Mouse (Mus musculus): ENCODE results near the gene Lrch4. TPM values are rescaled to one million over a fixed set of nuclear protein-coding genes. Genes with fewer than 3 reads are reported as not detected.

Gene Lrch4
- total RNA-seq, 2 experiments from 2014 or later: 7.1 to 13.7 TPM

DNA sequence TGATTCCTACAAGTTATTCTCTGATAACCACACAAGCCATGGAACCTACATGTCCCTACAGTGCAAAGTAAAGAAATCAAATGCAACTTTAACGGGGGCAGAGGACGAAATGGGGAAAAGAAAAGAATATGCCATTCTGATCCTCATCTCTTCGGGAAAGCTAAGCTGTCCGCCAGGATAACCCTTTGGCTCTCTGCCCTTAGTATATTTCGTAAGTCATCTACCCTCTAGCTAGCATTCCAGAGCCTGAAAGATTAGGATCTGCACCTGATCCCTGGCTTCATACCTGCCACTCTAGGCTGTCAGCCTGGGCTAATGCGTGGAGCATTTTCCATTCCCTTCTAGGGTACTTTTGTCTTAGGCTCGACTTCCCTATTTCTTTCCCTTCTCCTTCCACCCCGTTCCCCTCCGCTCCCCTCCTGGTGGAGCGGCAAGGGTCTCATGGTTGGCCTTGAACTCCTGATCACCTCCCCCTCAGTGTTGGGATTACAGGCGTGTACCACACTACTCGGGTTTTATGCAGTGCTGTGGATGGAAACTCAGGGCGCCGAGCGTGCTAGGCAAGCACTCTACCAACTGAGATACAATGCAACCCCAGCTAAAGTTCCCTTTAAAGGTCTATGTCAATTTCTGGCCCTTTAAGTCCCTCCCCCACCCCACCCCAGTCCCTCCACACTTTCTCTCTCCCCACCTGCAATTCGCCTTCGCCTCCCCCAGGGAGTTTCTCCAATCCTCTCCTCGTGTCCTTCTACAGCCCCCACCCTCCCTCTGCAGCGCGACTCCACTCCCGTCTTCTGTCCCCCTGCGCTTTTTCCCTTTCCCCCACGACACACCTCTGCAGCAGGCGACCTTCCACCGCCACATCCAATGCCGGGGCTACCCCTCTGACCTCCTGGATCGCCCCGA, 54.7 kb downstream of the Lrch4 start:
- intact Hi-C loops (cut with DNase I): loop anchor here (5.0 kb wide), 1 partner anchor 54 kb away; no protein-coding TSS in a partner anchor
- peak in 1 of 2 experiments; percentile 38 for DNase-seq (ENCODE audit: low spot score in 2 of 2)

DNA sequence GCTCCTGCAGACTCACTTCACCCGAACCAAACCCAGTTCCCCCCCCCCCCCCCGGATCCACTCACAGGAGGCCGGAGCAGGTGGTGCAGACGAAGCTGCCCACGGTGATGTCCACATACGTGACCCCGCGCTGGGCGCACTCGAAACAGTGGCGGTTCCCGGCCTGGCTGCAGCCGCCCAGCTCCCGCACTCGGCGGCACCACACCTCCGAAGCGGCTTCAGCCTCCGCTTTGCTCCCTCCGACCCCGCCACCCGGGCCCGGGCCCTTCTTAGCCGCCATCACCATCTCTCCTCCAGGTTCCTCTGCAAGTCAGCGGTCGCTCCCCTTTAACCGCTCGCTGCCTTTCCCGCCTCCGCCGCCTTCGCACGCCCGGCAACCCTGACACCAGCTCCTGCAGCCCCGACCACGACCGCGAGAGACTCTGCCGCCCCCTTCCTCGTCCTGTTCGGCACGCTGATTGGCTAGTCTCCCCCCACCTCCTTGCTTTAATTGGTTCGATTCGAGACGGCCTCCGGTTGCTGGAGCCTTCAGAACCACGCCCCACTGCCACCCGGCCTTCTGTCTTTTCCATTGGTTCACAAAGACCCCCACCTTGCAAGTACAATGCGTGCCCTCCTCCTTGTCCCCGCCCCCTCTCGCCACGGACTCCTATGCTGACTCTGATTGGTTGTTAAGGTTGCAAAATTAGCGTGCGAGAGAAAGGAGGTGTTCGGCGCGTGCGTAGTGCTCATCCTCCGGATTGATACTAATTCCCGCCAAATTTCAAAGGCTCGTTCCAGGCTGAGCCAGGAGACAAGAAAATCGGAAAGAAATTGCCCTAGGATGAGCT, 55.6 kb downstream of the Lrch4 start, which contains the start of gene Agfg2:
Gene Agfg2 (minus strand): TSS at position 433 of the 830 bp plus-strand sequence.
- peak; percentile 99 to 100 for DNase-seq (ENCODE audit: low spot score in 2 of 2)
- intact Hi-C loops (cut with DNase I): loop anchor here (5.0 kb wide), 1 partner anchor 53 kb away; no protein-coding TSS in a partner anchor

DNA sequence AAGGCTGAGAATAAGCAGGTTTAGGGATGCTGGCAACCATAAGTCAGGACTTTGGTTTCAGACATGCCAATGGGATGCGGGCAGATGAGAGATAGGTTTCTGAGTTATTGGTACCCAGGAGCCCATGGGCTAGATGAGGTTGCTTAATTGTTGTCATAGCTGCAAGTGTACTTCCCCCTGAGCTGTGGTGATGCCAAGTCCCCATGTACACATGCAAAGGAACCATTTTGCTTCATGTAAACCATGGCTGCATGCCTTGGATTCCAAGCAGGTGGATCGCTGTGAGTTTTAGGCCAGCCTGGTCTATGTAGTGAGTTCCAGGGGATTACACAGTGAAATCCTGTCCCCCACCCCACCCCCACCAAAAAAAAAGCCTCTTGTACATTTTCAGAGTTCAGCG, 56.7 kb downstream of the Lrch4 start:
- no peak for DNase-seq (ENCODE audit: low spot score in 2 of 2)
- intact Hi-C loops (cut with DNase I): no loop called here

DNA sequence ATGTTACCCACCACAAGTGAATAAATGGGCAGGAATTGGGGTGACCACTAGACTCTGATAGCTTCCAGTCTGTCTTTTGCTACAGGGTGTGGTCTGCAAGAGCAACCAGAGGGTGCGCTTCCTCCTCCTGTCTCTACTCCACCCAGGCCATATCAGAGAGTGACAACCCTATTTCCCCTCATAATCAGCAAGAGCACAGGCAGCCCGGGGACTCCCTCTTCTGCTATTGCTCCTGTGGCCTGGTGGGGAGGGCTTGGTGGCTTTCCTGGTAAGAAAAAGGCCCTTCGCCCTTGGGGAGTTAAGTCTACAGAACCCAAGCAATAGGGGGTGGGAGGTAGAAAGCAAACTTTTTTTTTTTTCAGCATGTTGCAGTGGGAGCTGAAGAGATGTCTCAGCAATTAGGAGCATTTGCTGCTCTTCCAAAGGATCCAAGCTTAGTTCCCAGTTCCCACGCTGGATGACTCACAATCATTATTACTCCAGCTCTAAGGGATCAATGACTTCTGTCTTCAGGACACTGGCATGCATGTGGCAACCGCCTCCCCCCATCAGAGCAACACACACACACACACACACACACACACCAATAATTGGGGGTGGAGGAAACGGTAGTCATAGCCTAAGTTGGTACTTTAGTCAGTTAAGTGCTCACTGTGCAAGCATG, 57.3 kb downstream of the Lrch4 start:
- intact Hi-C loops (cut with DNase I): no loop called here
- no peak for DNase-seq (ENCODE audit: low spot score in 2 of 2)

DNA sequence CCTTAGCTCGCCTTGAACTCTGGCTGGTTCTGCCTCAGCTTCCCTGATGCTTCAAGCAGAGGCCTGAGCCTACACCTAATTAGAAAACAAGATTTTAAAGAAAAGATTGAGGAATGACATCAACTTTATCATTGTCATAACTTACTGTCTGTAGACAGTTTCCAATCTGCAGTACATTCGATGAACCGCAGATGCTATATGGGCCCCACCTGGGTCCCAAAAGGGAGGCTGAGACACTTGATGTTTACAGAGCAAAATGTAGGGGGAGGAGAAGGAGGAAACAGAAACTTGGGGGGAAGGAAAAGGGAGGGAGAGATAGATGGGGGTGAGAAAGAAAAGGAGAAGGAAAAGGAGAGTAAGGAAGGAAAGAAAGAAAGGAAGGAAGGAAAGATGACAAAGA, 61.1 kb downstream of the Lrch4 start:
- intact Hi-C loops (cut with DNase I): no loop called here

GRCm38 (mm10) chr5:137690531-137690930, 61.6 kb downstream of the Lrch4 start:
- intact Hi-C loops (cut with DNase I): no loop called here

More for the DNA sequence above, 61.1 kb downstream of the Lrch4 start:
- DNase-seq (ENCODE audit: low spot score in 2 of 2): no peak

More at GRCm38 (mm10) chr5:137690531-137690930, 61.6 kb downstream of the Lrch4 start:
- DNase-seq (ENCODE audit: low spot score in 2 of 2): no peak

Other genes starting within 250 kb of the Lrch4 start
- under 1 TPM; 0.44 to 0.55 TPM for gene Zan, start 152.1 kb upstream of the Lrch4 start, total RNA-seq (2021)
- gene Pop7, start 126.6 kb upstream of the Lrch4 start, total RNA-seq (2021): 10 to 100 TPM; 28.0 to 35.2 TPM
- gene Gigyf1, start 110.6 kb upstream of the Lrch4 start, total RNA-seq (2021): 10 to 100 TPM; 40.0 to 44.3 TPM
- not detected for gene Epo, start 95.9 kb upstream of the Lrch4 start, total RNA-seq (2021)
- 100 to 1,000 TPM; 777 to 806 TPM for gene Gnb2, start 95.6 kb upstream of the Lrch4 start, total RNA-seq (2021)
- 100 to 1,000 TPM; 126 to 139 TPM for gene Actl6b, start 75.6 kb upstream of the Lrch4 start, total RNA-seq (2021)
- gene Tfr2, start 59.3 kb upstream of the Lrch4 start, total RNA-seq (2021): 10 to 100 TPM; 12.8 to 14.2 TPM
- gene Mospd3, start 28.1 kb upstream of the Lrch4 start, total RNA-seq (2021): 10 to 100 TPM; 32.7 to 33.5 TPM
- gene Pcolce, start 15.3 kb upstream of the Lrch4 start, total RNA-seq (2021): 10 to 100 TPM; 12.9 to 14.6 TPM
- under 1 TPM in 1 of 2 experiments, not detected in 1; 0.15 TPM for gene Fbxo24, start 119 bp upstream of the Lrch4 start, total RNA-seq (2021)
- 10 to 100 TPM in 1 of 2 experiments, 1 to 10 TPM in 1; 8.8 to 10.6 TPM for gene Gm20605, start 54 bp downstream of the Lrch4 start, total RNA-seq (2021)
- 1 to 10 TPM; 1.7 to 4.7 TPM for gene Sap25, start 12.2 kb downstream of the Lrch4 start, total RNA-seq (2021)
- under 1 TPM in 1 of 2 experiments, not detected in 1; 0.27 TPM for gene Irs3, start 16.6 kb downstream of the Lrch4 start, total RNA-seq (2021)
- 10 to 100 TPM; 38.7 to 40.8 TPM for gene Agfg2, start 55.6 kb downstream of the Lrch4 start, total RNA-seq (2021)
- 10 to 100 TPM; 78.5 to 83.4 TPM for gene Nyap1, start 112.5 kb downstream of the Lrch4 start, total RNA-seq (2021)
- 100 to 1,000 TPM; 169 to 181 TPM for gene Tsc22d4, start 116.6 kb downstream of the Lrch4 start, total RNA-seq (2021)
- 10 to 100 TPM; 26.0 to 29.2 TPM for gene Ppp1r35, start 149.7 kb downstream of the Lrch4 start, total RNA-seq (2021)
- gene Mepce, start 158.5 kb downstream of the Lrch4 start, total RNA-seq (2021): 10 to 100 TPM; 29.2 to 30.2 TPM
- gene Zcwpw1, start 158.7 kb downstream of the Lrch4 start, total RNA-seq (2021): 1 to 10 TPM; 4.4 to 7.4 TPM
- under 1 TPM; 0.53 to 0.72 TPM for gene Pilra, start 207.2 kb downstream of the Lrch4 start, total RNA-seq (2021)
- gene Pilrb1, start 229.0 kb downstream of the Lrch4 start, total RNA-seq (2021): not detected
- not detected for gene Pilrb2, start 242.7 kb downstream of the Lrch4 start, total RNA-seq (2021)